Mouse (Mus musculus) brown adipose tissue, adult 24 weeks (tissue): ENCODE data around the gene Pcbp3. TPM values are rescaled to one million over a fixed set of nuclear protein-coding genes. Genes with fewer than 3 reads are reported as not detected.

ENCODE experiments used
- polyA plus RNA-seq: library from polyadenylated mRNA; stranded (reverse); fragments of >200 nt; gene quantifications from 2 replicates; pipeline ENCODE4 v1.2.4, GENCODE M21; 2012; ENCODE audit not compliant: missing spikeins, insufficient read depth, insufficient read length

Gene Pcbp3
- polyA plus RNA-seq, 1 experiment = 17.4 TPM

Other genes starting within 250 kb of the Pcbp3 start
- gene Col6a1, start 235.7 kb downstream of the Pcbp3 start, polyA plus RNA-seq = 37.8 and 44.7 TPM in 2 replicates
- gene Slc19a1, start 70.4 kb upstream of the Pcbp3 start, polyA plus RNA-seq = 30.7 and 39.5 TPM in 2 replicates
- 8.5 and 11.3 TPM in 2 replicates for gene Col18a1, start 204.7 kb upstream of the Pcbp3 start, polyA plus RNA-seq